27 mouse cellular contexts compared by ENCODE assay signal in genomic region chr1:144498725-144499124, GRCm38 (mm10).
A peak's percentile ranks its signal among the peaks of the same experiment; 100 is the strongest.
DNase-seq lines count a peak whose midpoint lies in the region; ATAC-seq and TF ChIP-seq lines count a peak whose summit lies in the region.
"Had no signal": no experiment of that assay in that cellular context is flagged by ENCODE, and none has a peak within 500 bp of the region (broad histone marks: within the 10 kb centered on the region; RNA-seq: fewer than 3 reads in every experiment).

No protein-coding gene starts in this region.

- DNase-seq in embryonic facial prominence, embryonic 14.5 days (ENCODE audit: low spot score), result no peak
- no peak for DNase-seq in embryonic facial prominence, embryonic 10.5 days (ENCODE audit: low spot score)
- DNase-seq in forebrain, embryonic 14.5 days (ENCODE audit: low spot score), result no peak
- DNase-seq in brain, embryonic 14.5 days (ENCODE audit: low read depth), result peak; percentile 41
- DNase-seq in frontal cortex, postnatal 25 days (ENCODE audit: low spot score in 2 of 2), result no peak
- DNase-seq in layer of hippocampus, postnatal 10 days (ENCODE audit: low spot score in 2 of 2), result no peak
- DNase-seq: adrenal gland, postnatal 10 days; adrenal gland, postnatal 36 days; cerebellum, adult 11-12 months; cerebellum, adult 8-10 months; cerebellum, postnatal 10 days; cerebellum, postnatal 36 days; embryo, embryonic 11 days; gastrocnemius, postnatal 25 days; heart, adult 18-20 months; heart, postnatal 10 days; heart, postnatal 36 days; kidney, adult 11 months had no signal

- no peaks in the 10 kb centered on the region for H3K36me3 ChIP-seq in embryonic facial prominence, embryonic 14.5 days (ENCODE audit: control insufficient read depth, insufficient read depth, low read length)
- no peaks in the 10 kb centered on the region for H3K36me3 ChIP-seq in embryonic facial prominence, embryonic 10.5 days (replicated peaks)
- H3K36me3 ChIP-seq in forebrain, embryonic 14.5 days (ENCODE audit: control insufficient read depth, insufficient read depth, low read length), result no peaks in the 10 kb centered on the region
- H3K36me3 ChIP-seq in forebrain, embryonic 16.5 days (ENCODE audit: control insufficient read depth, insufficient read depth), result no peaks in the 10 kb centered on the region
- H3K36me3 ChIP-seq: embryonic facial prominence, embryonic 15.5 days; heart, embryonic 12.5 days; heart, embryonic 15.5 days; hindbrain, embryonic 10.5 days; hindbrain, embryonic 13.5 days; intestine, embryonic 15.5 days had no signal

- no peak for TF ChIP-seq POLR2A in brain, embryonic 14.5 days (IDR thresholded peaks at IDR 0.05; ENCODE audit: borderline replicate concordance, extremely low read depth, insufficient read depth, insufficient read length, poor library complexity, severe bottlenecking)

- no peak for TF ChIP-seq CTCF in brain, embryonic 14.5 days (IDR thresholded peaks at IDR 0.05; ENCODE audit: borderline replicate concordance, extremely low read depth, insufficient read depth, insufficient read length)

- no peak overlapping the region for H3K9ac ChIP-seq in embryonic facial prominence, embryonic 14.5 days (ENCODE audit: low read depth, low read length)
- no peak overlapping the region for H3K9ac ChIP-seq in forebrain, embryonic 14.5 days (ENCODE audit: low read length)
- no peak overlapping the region for H3K9ac ChIP-seq in forebrain, embryonic 16.5 days (replicated peaks; ENCODE audit: low read depth, low read length)
- H3K9ac ChIP-seq: embryonic facial prominence, embryonic 15.5 days; heart, embryonic 12.5 days; heart, embryonic 15.5 days; hindbrain, embryonic 13.5 days; intestine, embryonic 15.5 days had no signal

- H3K27ac ChIP-seq in embryonic facial prominence, embryonic 14.5 days (replicated peaks; ENCODE audit: low read depth, low read length), result no peak overlapping the region
- no peak overlapping the region for H3K27ac ChIP-seq in embryonic facial prominence, embryonic 10.5 days (replicated peaks)
- no peak overlapping the region for H3K27ac ChIP-seq in forebrain, embryonic 14.5 days (ENCODE audit: low read depth, low read length)
- no peak overlapping the region for H3K27ac ChIP-seq in forebrain, embryonic 16.5 days (ENCODE audit: low read length)
- H3K27ac ChIP-seq: embryonic facial prominence, embryonic 15.5 days; heart, embryonic 15.5 days; hindbrain, embryonic 10.5 days; hindbrain, embryonic 13.5 days; intestine, embryonic 15.5 days had no signal

- H3K4me2 ChIP-seq in embryonic facial prominence, embryonic 14.5 days (ENCODE audit: low read depth, low read length), result no peak overlapping the region
- no peak overlapping the region for H3K4me2 ChIP-seq in forebrain, embryonic 14.5 days (ENCODE audit: low read length)
- no peak overlapping the region for H3K4me2 ChIP-seq in forebrain, embryonic 16.5 days (ENCODE audit: low read length)
- H3K4me2 ChIP-seq: embryonic facial prominence, embryonic 15.5 days; heart, embryonic 12.5 days; heart, embryonic 15.5 days; hindbrain, embryonic 13.5 days; intestine, embryonic 15.5 days had no signal

- H3K4me1 ChIP-seq in embryonic facial prominence, embryonic 14.5 days (ENCODE audit: control insufficient read depth, insufficient read depth, low read length), result no peaks in the 10 kb centered on the region
- no peaks in the 10 kb centered on the region for H3K4me1 ChIP-seq in embryonic facial prominence, embryonic 10.5 days
- H3K4me1 ChIP-seq in forebrain, embryonic 14.5 days (ENCODE audit: control insufficient read depth, insufficient read depth, low read length), result no peaks in the 10 kb centered on the region
- peaks cover 7% of the 10 kb centered on the region for H3K4me1 ChIP-seq in forebrain, embryonic 16.5 days (replicated peaks; ENCODE audit: control insufficient read depth, insufficient read depth, low read length)
- H3K4me1 ChIP-seq: embryonic facial prominence, embryonic 15.5 days; hindbrain, embryonic 10.5 days; hindbrain, embryonic 13.5 days; intestine, embryonic 15.5 days had no signal

- H3K4me3 ChIP-seq in embryonic facial prominence, embryonic 14.5 days (ENCODE audit: low read depth, low read length), result no peak overlapping the region
- no peak overlapping the region for H3K4me3 ChIP-seq in embryonic facial prominence, embryonic 10.5 days
- H3K4me3 ChIP-seq in forebrain, embryonic 14.5 days (ENCODE audit: low read depth, low read length), result no peak overlapping the region
- H3K4me3 ChIP-seq in forebrain, embryonic 16.5 days (replicated peaks; ENCODE audit: low read length), result no peak overlapping the region
- H3K4me3 ChIP-seq: embryonic facial prominence, embryonic 15.5 days; heart, embryonic 12.5 days; heart, embryonic 15.5 days; hindbrain, embryonic 10.5 days; hindbrain, embryonic 13.5 days; intestine, embryonic 15.5 days had no signal

- H3K27me3 ChIP-seq in embryonic facial prominence, embryonic 14.5 days (replicated peaks; ENCODE audit: control insufficient read depth, insufficient read depth, low read length), result no peaks in the 10 kb centered on the region
- H3K27me3 ChIP-seq in embryonic facial prominence, embryonic 10.5 days (replicated peaks; ENCODE audit: low read depth, poor library complexity, severe bottlenecking), result no peaks in the 10 kb centered on the region
- no peaks in the 10 kb centered on the region for H3K27me3 ChIP-seq in forebrain, embryonic 14.5 days (replicated peaks; ENCODE audit: control insufficient read depth, insufficient read depth, low read length)
- no peaks in the 10 kb centered on the region for H3K27me3 ChIP-seq in forebrain, embryonic 16.5 days (replicated peaks; ENCODE audit: control insufficient read depth, insufficient read depth, low read length)
- H3K27me3 ChIP-seq: embryonic facial prominence, embryonic 15.5 days; heart, embryonic 12.5 days; heart, embryonic 15.5 days; hindbrain, embryonic 13.5 days; intestine, embryonic 15.5 days; Patski had no signal

- peak; percentile 79; the same call in 1 of the 2 replicates for ATAC-seq in embryonic facial prominence, embryonic 14.5 days (ENCODE audit: low read depth)
- 0 out of 2 replicates have a peak, but pooled peaks have one; percentile 42 for ATAC-seq in forebrain, embryonic 14.5 days
- no peak for ATAC-seq in forebrain, embryonic 16.5 days
- ATAC-seq: hindbrain, embryonic 16.5 days; intestine, embryonic 15.5 days; Patski had no signal

- H3K9me3 ChIP-seq in embryonic facial prominence, embryonic 14.5 days (ENCODE audit: control insufficient read depth, low read length), result no peaks in the 10 kb centered on the region
- H3K9me3 ChIP-seq in embryonic facial prominence, embryonic 10.5 days, result no peaks in the 10 kb centered on the region
- H3K9me3 ChIP-seq in forebrain, embryonic 14.5 days (replicated peaks; ENCODE audit: control insufficient read depth, low read length), result no peaks in the 10 kb centered on the region
- no peaks in the 10 kb centered on the region for H3K9me3 ChIP-seq in forebrain, embryonic 16.5 days (ENCODE audit: control insufficient read depth, low read length)
- H3K9me3 ChIP-seq: embryonic facial prominence, embryonic 15.5 days; heart, embryonic 12.5 days; heart, embryonic 15.5 days; hindbrain, embryonic 10.5 days; hindbrain, embryonic 13.5 days; intestine, embryonic 15.5 days had no signal
